Mouse (Mus musculus) liver (tissue): ENCODE data around the gene Gja6.

Experiments
- DNase-seq: peaks from one replicate; pipeline ENCODE4 v3.0.0-alpha.2; 2020; ENCODE audit warnings: mixed read lengths

Gja6 gene

DNA sequence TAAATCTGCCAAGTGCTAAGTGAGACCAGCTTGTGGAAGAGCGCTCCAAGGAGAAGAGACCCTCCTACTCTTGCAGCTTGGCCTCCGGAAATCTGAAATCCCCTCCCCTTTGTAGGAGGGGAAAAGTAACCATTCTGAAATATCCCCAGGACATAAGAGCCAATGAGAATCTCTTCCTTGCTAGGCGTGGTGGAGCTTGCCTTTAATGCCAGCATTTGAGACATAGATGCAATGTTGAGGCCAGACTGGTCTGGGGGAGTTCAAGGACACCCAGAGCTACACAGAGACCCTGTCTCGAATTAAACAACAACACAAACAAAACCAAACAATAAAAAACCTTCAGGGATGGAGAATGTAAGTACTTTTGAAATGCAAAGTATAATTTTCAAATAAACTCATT lies at the start of gene Gja6:
Gja6 (minus strand) TSS at position 101 of the 400 bp plus-strand sequence.
- DNase-seq, result no peak

DNA sequence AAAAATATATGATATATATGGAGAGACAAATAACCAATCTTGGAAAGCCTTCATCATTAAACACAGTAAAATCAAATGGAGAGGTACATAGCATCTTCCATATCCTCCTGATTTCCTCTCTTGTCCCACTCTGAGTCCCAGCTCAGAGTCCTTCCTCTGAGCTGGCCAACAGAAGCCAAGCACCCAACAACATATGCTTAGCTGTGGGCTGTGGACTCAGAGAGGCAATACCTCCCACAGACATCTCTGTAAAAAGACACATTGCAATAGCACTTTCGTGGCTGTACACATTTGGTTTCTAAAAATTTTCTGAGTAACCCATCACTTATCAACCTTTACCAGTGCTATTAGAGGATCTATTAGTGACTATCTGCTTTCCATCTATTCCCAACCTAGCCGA lies 42.7 kb upstream of the Gja6 start:
- DNase-seq, result no peak

DNA sequence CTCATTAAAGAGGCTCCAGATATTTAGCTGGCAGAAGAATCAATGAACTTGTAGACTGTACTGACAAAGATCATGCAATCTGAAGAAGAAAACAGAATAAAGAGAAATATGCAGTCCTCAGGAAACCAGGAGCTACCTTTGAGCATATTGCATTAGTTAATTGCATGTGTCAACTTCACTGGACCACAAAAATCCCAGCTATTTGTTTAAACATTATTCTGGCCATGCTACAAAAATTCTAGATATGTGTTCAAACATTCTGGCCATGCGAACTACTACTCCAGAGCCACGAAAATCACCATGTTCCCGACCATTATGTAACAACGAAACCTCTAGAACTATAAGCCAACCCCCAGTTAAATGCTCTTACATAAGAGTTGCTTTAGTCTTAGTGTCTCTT lies 37.9 kb upstream of the Gja6 start:
- DNase-seq, result no peak

DNA sequence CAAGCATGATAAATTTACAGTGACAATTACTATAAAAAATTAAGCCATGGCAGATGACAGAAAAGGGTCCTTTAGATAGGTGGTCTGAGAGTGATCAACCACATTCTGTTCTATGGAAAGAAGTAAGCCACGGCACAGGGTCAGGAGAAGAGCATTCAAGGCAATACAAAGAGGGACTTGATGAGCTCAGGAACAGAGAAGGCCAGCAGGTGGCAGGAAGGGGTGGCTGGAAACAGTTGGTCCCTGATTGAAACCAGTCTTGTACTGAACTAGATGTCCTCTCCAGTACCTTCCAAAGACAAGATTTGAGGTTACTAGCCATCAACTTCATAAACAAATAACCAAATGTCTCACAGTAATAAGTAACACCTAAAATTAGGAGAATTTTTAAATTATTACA lies 28.7 kb upstream of the Gja6 start:
- DNase-seq, result no peak

DNA sequence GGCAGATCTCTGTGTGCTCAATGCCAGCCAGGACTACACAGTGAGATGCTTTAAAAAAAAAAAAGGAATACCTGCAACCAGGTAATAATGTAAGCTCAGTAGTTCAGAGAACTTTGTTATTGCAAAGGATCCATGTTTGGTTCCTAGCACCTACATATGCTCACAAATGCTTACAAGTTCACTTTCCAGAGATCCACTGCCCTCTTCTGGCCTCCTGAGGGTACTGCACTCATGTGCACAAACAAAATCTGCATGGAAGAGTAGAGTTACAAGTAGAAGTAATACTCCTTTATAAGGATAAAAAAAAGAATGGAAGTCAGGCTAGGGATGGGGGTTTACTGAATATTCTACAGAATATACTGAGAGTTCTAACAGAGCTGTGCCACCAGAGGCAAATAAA lies 23.8 kb upstream of the Gja6 start:
- DNase-seq, result peak; percentile 15

DNA sequence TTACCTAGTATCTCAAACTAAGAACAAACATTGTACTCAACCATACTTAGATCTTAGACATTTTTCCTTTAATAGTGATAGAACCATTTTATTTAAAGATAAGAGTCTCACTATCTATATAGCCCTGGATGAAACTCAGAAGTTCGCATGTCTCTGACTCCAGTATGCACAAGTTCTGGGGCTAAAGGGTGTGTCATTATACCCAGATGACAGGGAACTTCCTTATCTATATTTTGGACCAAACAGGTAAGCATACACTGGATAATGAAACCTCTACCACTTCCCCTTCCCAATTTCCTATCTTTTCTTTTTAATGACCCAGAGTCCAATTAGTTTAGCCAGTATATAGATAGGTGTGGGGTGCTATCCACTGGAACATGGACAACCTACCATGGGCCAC lies 22.0 kb upstream of the Gja6 start:
- no peak for DNase-seq

DNA sequence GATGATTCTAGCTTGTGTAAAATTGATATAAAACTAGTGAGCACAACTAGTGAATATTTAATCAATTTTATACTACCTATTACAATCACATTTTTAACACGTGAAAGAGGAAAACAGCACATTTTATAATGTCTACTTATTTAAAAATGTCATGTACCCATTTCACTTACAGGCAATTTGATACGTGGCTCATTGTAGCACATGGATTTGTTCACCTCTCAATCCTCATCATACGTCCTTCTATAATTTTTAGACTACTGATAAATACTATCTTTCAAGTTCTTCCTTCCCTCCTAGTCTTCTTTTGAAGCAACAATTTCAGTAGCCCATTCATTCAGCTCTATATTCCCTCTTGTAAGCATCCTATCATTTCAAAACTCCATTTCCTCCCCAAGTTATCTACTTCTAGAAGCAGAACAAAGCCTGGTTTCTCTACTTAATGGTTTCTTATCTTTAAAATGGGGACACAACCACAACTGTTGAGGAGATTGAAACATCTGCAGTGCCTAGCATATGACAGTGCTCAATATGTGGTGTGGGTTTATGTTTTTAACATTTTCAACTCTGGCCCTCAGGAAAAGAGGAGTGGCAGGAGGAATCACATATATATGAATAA lies 12.3 kb upstream of the Gja6 start:
- no peak for DNase-seq

DNA sequence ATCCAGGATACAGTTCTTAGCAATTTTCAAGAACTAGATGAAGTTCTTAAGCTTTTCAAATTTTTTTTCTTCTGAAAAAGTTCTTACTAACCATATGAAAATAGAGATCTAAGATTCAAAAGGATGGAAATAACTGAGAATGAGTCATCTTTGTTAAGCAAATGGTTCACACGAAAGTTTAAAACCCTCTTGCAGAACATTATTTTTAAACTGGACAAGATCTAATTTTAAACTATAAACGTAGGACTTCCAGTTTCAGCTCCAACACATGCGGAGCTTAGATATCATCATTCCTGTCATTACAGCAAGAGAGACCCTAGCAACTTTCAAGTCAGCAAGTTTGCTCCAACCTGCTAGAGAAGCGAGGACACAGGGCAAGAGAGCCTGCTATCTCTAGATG lies 375 bp downstream of the Gja6 start:
- DNase-seq, result no peak

DNA sequence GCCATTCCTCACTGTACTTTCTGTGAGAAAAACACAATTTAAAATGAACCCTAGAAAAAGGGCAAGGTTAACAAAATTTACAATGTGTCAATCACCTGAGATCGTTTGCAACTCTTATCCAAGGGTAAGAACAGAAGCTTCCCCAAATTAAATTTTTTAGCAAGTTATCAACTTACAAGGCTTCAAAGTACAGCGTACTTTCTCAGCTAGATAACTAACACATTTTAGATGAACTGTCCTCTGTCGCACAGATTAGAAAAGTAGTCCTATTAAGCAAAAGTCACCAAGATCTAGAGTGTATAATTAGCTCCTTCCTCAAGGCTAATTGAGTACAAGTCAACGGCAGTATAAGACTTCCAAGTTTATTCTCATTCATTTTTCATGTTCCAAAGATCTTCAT lies 939 bp downstream of the Gja6 start:
- DNase-seq, result no peak

DNA sequence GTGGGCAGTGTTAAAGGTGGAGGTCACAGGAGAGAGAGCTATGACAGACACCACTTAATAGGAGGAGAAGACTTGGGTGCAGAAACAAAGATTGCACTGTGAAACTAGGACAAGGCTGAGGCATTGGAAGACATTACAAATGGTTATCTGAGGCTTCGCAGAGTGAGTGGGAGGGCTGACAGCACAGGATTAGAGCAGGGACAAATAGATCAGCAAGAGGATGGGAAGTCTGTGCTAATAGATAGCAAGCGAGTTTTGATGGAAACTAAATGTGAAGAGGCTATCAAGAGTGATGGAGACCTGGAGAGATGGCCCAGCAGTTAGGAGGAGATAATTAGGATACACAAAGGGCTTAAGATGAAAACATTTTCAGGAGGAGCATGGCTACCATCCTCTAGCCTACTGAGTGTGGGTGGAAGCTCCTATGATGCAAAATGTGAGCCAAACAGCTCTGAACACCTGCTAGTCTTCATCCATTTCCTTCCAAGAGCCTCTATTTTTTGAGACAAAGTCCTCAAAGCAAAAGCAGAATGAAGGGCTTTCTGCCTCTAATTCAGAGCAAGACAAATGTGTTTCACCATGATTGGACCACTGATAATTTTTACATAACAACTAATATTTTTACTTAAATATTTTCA lies 1.7 kb downstream of the Gja6 start:
- DNase-seq, result peak; percentile 35

DNA sequence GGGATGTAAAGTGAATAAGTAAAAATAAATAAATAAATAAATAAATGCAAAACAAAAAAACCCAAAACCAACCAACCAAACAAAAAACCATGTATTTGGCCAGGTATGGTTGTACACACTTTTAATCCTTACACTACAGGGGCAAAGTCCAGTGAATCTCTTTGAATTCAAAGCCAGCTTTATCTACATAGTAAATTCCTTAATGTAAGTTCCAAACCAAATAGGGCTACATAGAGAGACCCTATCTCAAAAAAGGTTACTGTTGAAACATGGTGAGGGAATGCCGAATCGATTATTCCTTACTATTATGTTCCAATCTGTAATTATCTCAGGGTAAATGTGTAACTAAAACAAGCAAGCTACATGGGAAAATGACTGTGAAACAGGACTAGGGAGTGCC lies 5.7 kb downstream of the Gja6 start:
- DNase-seq, result no peak

DNA sequence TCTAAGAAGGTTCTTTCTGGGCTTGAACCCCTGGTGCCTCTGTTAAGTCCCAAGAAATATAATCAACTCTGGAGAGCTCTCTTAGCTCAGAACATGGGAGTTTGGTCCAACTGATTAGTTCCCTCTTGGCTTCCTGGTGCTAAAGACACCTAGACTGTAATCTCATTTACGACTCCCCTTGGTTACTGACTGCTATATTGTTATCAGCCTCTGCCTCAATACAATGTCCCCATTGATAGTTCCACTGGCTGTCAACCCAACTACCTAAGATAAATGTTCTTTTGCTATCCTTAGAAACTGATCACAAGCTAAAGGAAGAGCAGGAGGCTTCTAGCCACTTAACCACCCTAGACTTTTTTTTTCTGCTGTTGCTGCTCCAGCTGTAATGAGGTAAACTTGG lies 14.8 kb downstream of the Gja6 start:
- DNase-seq, result no peak

DNA sequence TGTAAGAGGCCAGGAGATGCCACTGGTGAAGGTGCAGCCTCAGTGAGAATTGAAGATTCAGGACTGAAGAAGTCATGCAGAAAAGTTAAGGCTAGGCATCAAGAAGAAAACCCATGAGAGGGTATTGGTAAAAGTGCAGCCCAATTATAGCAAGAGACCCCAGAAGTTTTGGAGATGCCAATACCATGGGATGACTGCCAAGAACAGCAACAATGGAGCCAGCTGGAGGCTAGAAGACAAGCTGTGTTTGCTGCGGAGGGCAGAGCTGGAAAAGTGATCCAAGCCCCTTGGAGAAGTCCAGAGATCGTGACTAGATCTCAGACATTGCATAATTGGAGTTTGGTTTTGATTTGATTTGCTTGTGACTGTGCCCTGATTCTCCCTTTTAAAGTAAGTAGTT lies 20.6 kb downstream of the Gja6 start:
- DNase-seq, result no peak

DNA sequence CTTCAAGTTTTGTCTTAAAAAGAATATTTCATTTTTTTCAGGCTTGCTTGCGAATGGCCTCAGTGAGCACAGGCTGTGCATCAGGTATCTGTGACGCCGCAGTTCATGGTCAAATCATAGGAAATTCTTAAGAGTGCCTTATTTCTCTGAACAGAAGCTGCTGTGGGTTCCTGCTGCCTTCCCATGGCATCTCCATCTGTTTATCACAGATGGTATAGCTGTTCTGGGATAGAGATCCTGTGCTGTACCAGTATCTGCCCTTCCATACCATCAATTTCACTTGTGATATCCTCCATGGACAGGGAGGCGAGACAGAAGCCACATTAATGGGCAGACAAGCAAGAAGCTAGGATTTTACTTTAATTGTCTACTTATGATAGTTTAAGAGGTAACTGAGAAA lies 40.3 kb downstream of the Gja6 start:
- no peak for DNase-seq

DNA sequence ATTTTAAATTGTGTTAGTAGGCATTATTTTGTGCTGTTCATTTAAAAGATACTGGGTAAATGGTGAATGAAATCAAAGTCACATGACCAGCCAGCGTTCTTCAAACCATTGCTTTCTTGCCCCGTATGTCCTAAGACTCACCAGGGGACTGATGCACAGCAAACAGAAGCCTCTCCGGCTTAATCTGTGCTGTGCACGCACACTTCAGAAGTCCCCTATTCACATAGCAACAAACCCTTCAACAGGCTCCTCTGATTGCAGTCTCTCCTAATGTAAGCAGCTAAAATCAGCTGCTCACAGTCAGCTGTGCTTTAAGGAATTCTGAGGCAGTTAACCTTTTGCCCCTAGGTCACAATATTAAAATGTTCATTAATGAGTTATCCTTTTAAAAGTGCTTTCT lies 41.8 kb downstream of the Gja6 start:
- no peak for DNase-seq

DNA sequence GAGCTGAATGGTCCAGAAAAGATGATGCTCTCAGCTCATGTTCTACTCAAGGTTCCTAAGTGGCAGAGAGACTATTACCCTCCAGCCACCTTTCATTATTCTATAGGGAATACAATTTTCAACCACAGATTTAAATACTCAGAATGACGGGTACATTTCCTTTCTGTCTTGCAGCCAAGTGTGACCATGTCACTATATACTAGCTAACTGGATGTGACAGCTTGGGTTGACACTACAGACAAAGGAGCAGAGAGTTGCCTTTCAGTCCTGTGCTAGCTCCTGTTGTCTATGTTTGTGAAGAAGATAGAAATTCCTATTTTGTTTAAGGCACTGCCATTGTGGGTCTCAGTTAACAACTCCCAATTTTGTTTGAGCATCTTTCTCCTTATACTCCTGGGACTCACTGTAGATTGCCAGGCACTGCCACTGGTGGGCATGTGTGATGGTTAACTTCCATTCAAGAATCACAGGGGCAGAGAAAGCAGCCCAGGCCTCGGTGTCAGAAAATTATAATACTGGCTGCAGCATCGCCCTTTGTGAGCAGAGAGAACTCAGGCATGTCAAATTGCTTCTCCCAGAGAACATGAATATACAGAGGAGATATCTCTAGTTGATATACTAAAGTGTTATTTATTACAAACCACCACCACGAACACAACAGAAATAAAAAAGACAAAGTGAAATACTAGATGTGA lies 43.0 kb downstream of the Gja6 start:
- DNase-seq, result no peak
